Mouse (Mus musculus): ENCODE data around the gene Pabpc4.
"Not testable (repeated sequence)": the region's sequence is repeated elsewhere in the genome, so short reads cannot be mapped to it uniquely, and the experiment has no call there.

Gene Pabpc4

DNA sequence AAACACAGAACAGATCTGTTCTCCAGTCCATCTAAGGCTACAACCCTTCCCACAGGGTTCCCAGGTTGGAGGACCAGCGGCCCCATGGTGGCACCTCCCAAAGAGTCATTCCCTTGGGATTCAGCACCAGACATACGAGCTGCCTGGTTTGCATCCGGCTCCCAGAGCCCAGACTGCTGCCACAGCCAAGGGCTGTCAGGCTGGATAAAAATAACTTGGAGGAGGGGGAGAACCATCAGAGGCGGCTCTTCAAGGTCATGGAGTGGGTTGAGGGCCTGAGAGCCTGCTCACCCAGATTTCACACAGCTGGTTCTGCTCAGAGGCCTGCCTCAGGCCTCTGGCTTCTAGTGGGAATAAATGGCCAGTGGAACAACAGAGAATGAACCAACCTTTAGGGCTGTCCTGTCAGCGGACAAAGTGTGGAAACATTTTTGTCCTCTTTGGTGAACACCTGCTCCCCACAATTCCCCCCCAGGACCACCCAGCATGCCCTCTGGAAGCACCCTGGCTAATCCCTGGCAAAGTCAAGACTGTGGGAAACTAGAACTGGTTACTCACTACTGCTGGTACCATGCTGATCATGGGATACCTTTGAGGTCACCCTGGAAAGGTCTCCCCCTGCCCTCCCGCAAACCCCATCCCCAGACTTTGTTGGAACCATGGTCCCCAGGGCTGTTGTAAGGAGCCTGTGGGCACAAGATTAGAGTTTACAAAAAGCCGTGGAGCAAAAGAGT is 14.8 kb upstream of the Pabpc4 start:
- no peak for DNase-seq (ENCODE audit: low read depth, low spot score)

DNA sequence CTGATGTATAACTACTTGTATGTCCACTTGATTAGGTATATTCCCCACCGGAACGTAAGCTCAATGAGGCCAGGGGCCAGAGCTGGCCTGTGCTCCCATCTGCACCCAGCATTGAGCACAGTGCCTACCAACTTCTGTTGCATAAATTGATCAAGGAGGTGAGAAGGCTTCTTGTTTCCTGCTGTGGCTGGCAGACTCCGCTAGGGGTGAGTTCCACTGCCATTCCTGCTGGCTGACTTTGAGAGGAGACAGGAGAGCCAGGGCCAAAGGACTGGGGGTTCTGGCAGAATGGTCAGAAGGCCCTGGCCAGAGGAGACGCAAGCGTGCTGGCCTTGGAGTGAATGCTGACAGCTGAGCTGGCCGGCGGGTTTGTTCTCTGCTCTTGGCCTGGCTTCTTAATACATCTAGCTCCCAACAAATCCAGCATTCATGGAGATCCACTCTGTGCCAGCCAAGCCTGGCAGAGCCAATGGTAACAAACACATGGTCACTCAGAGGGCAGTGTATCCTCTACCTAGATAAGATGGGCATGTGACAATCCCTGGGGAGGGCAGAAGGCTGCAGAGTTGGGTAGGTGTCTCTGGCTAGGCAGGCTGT is 13.1 kb upstream of the Pabpc4 start:
- no peak for DNase-seq (ENCODE audit: low read depth, low spot score)

- DNase-seq (ENCODE audit: low read depth, low spot score), result no peak
Measured at GRCm38 (mm10) chr4:123252214-123252613, 9.9 kb upstream of the Pabpc4 start.

DNA sequence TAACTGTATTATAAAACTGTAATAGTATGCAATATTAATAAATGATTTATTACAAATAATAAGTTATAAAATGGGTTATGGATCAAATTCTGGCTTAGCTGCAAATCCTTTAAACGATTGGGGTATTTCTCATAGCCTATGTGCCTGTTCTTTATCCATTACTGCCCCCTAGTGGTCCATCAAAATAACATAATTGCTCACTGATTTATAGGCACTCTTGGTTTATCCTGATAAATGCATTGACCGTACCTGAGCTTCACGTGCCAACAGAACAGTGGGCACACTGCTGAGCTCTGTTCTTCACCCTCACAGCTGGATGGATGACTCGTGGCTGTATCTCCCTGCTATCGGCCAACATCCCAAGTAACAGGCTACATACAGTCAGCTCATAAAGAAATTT is 7.5 kb upstream of the Pabpc4 start:
- DNase-seq (ENCODE audit: low read depth, low spot score), result no peak

- no peak for DNase-seq (ENCODE audit: low read depth, low spot score)
Measured at GRCm38 (mm10) chr4:123260071-123260746, 1.9 kb upstream of the Pabpc4 start.

DNA sequence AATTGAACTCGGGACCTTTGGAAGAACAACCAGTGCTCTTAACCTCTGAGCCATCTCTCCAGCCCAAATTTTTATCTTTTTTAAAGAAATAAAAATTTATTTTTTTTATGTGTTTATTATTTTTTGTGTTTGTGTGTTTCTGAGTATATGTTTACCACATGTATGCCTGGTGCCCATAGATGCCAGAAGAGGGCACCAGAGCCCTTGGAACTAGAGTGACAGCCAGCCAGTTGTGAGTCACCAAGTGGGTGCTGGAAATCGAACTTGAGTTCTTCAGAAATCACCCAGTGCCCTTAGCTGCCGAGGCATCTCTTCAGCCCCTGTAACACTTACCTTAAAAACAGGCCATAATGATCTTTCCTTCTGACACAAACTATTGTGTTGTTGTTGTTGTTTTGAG is 8.9 kb downstream of the Pabpc4 start:
- no peak for DNase-seq (ENCODE audit: low read depth, low spot score)

- no peak for DNase-seq (ENCODE audit: low read depth, low spot score)
Measured at GRCm38 (mm10) chr4:123280117-123280516, 18.0 kb downstream of the Pabpc4 start.

DNA sequence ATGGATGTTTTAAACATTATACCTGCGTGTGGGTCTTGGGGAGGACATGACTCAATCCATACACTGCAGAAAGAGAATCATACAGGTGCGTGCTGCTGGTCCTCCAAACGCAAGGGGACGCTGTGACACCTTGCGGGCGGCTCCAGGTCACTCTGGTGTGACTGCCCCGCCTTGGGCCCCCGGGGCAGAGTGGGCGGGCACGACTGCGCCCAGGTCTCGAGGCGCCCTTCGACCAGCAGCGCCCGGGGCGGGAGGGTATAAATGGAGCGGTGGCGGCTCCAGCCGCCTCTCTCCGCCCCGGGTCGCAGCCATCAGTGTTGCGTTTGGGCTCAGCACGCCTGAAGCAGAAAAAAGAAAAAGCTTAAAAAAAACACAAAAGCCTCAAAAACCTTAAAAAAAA is 20.3 kb downstream of the Pabpc4 start:
- peak; percentile 85 for DNase-seq (ENCODE audit: low read depth, low spot score)

DNA sequence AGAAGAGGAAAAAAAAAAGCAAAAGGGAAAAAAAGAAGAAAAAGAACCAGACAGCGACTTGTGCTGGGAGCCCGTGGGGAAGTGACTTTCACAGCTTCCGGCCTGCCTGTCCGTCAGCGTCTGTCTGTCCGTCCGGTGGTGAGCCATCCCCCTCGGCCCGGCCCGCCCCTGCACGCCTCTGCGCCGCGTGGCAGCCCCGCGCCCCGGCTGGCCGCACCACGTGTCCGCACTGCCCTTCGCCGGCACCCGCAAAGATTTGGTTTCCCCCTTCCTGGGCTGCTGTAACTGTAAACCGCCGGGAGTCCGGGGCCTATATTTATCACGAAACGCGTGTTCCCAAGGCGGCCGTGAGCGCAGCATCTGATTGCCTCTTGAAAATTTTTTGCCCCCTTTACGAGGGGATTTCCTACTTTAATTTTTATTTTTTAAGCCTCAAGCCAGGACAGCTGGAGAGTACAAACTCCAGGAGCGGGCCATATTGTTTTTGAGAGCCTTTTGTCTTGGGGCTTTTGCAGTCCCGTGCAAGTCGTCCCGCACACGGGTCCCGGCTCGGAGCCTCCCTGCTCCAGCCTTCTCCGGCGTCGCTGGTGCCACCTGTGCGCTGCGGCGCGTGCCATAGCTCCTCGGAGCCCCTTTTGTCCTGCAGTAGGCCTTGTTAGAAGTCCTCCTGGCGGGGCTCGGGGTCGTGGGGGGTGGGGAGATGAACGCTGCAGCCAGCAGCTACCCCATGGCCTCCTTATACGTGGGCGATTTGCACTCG is 20.9 kb downstream of the Pabpc4 start:
- not testable (repeated sequence) for DNase-seq (ENCODE audit: low read depth, low spot score)

DNA sequence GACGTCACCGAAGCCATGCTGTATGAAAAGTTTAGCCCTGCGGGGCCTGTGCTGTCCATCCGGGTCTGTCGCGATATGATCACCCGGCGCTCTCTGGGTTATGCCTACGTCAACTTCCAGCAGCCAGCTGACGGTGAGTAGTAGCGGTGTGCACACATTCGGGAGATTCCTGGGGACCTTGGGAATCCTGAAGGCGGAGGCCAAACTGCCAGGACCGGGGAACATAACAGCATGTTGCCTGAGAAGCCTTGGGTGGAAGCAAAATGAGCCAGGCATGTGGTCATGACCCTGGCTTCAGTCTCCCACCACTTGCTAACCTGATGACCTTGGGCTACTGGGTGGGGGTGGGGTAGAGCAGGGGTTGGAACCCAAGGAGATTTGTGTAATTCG is 21.5 kb downstream of the Pabpc4 start:
- not testable (repeated sequence) for DNase-seq (ENCODE audit: low read depth, low spot score)

DNA sequence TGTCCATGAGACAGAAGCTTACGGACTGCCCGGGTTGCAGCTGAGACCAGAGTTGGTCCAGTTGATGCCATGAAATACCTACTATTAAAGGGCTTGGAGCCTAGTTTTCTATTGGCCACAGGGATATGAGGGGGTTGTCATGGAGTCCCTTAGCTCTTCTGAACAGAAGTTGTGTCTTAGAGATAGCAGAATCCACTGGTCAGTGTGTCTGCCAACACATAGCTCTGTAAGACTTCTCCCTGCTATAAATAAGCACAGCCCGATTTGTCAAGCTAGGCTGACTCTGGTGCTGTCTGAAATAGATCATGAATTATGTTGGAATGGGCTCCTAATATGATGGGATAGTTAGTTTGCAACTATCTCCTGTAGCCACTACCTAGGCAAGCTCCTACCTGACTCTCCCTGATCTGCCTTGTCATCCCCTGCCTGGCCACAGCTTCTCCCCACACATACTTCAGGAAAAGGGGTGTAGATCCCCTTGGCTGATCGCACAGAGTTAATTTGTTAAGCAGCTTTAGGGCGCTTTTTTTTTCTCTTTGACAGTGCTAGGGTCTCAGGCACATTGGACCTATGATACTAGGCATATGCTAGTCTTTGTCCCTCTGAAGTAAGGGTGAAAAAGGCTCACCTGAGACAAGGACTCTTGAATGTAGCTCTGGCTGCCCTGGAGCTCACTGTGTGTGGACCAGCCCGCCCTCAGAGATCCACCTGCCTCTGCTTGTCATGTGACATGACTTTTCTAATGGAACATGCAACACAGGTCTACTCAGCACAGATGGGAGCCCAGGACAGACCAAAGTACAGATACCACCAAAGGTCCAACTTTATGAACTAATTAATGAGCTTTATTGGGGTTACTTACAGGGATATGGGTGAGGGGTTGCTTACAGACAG is 22.8 kb downstream of the Pabpc4 start:
- DNase-seq (ENCODE audit: low read depth, low spot score), result no peak

- no peak for DNase-seq (ENCODE audit: low read depth, low spot score)
Measured at GRCm38 (mm10) chr4:123286790-123287189, 24.6 kb downstream of the Pabpc4 start.

DNA sequence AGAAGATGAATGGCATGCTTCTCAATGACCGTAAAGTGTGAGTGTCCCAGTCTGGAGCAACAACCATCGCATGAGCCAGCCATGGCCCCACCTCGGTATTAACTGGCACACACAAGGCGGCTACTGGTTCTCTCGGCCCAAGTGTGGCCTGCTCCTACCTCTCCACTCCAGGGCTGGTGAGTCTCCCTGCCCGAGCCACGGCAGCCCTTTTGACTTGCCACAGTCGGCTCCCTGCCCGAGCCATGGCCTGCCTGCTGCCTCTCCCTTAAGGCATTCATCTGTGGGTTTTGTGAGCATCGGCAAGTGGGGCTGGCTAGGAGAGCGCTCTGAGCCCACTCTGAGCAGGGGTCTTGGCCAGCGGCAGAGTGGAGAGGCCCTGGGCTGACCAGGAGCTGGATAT is 26.9 kb downstream of the Pabpc4 start:
- no peak for DNase-seq (ENCODE audit: low read depth, low spot score)

DNA sequence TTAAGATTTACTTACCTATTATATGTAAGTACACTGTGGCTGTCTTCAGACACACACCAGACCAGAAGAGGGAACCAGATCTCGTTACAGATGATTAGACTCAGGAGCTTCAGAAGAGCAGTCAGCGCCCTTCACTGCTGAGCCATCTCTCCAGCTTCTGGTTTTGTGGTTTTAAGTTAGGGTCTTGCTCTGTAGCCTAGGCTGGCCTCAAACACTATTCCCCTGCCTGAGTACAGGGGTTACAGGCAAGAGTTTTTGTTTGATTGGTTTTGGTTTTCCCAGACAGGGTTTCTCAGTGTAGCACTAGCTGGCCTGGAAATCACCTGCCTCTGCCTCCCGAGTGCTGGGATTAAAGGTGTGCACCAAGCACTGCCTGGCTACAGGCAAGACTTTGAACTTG is 30.2 kb downstream of the Pabpc4 start:
- DNase-seq (ENCODE audit: low read depth, low spot score), result no peak

GRCm38 (mm10) chr4:123292989-123293388 is 30.8 kb downstream of the Pabpc4 start:
- no peak for DNase-seq (ENCODE audit: low read depth, low spot score)

DNA sequence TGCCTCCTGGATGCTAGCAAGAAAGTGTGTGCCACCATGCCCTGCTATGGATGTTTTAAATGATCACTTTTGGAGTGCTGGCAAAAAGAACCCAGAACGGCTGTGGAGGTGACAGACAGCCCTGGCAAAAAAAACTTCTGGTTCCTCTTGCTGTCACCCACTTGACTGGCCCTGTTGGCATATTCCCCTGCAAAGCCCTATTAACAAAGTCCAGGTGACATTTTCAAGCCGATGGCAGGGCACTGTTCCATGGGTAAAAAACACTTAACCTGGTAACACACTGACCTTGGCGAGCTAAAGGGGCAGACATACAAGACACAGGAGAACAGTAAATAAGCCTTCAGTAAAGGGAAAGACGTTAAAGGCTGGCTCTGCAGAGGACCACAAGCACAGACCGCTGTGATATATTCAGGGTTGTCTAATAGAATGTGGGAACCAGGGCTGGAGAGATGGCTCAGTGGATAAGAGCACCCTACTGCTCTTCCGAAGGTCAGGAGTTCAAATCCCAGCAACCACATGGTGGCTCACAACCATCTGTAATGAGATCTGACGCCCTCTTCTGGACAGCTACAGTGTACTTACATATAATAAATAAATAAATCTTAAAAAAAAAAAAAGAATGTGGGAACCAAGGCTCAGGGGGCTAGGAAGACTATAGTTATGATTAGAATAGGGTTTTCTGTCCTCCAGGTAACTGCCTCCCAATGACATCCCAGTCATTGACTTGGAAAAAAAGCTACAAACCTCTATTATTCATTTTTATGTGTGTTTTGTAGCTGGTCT is 31.7 kb downstream of the Pabpc4 start:
- no peak for DNase-seq (ENCODE audit: low read depth, low spot score)

GRCm38 (mm10) chr4:123295026-123295425 is 32.9 kb downstream of the Pabpc4 start:
- not testable (repeated sequence) for DNase-seq (ENCODE audit: low read depth, low spot score)

- DNase-seq (ENCODE audit: low read depth, low spot score), result no peak
Measured at GRCm38 (mm10) chr4:123295516-123296147, 33.5 kb downstream of the Pabpc4 start.

GRCm38 (mm10) chr4:123296148-123296534 is 34.0 kb downstream of the Pabpc4 start:
- no peak for DNase-seq (ENCODE audit: low read depth, low spot score)
